Mouse (Mus musculus) mouse trophoblast stem cell (cell line): ENCODE data around the gene Spint4.

Experiments
- in situ Hi-C, 2 experiments: fragments of 300-500 bp; cut with MseI, MboI; formaldehyde crosslinking; loops; 2 replicates in 1 of 2; 3 replicates in 1 of 2; pipeline ENCODE4 v1.15.1; 2025

Spint4 gene

DNA sequence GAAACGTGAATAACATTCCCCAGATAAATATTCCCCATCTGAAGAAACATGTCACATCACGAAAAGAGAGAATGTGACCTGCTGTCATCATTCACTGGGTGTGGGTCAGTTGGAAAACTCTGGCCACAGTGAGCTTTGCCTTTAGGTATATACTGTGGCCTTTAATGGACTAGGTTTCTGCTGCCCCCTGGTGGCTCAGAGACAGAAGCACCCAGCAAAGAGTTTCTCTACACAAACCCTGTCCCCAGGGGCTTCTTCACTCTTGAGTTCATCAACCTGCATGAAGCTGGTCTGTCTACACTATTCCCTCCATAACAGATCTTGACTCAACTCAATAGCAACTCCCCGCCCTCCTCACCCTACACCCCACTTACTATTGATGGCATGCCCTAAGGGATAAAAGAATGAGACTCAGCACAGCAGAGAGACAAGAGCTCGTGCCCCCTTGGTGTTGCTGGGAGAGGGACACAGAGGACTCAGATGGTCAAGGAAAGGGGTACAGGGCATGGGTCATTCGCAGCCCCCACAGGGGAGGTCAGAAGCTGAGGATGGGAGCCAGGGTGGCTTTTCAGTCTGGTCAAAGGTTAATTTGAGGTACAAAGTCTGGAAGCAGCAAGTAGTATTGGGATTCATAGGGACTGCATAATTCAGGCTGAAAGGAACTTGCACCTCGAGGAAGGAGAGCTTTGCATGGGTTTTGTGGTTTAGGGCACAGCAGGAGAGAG lies 27.8 kb downstream of the Spint4 start:
- in situ Hi-C loops: loop anchor here in 1 of 2 experiments (10.0 kb wide), 2 partner anchors 51 to 131 kb away; partner anchors contain the start of genes Eppin and Wfdc11

- in situ Hi-C loops: no loop called here
These were observed 33.4 kb downstream of the Spint4 start for GRCm38 (mm10) chr2:164731719-164732118.

GRCm38 (mm10) chr2:164733259-164733658 lies 35.0 kb downstream of the Spint4 start:
- in situ Hi-C loops: no loop called here

DNA sequence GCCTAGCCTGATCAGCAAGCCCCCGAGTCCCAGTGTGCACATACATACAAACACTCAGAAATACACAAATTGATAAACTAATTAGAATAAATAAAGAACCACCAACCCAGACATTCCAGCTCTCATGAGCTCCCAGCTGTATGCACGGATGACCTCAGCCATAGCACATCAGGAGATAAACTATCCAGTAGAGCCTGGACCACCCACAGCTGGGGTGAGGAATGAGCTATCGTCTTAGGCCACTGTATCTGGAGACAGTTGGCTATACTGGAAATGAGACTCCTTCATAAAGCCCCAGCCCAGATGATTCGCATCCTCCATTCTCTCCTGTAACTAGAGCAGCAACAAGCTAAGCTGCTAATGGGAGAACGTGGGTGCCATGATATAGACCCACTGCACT lies 36.5 kb downstream of the Spint4 start:
- in situ Hi-C loops: no loop called here

- in situ Hi-C loops: no loop called here
These were observed 37.1 kb downstream of the Spint4 start for GRCm38 (mm10) chr2:164735446-164735845.

DNA sequence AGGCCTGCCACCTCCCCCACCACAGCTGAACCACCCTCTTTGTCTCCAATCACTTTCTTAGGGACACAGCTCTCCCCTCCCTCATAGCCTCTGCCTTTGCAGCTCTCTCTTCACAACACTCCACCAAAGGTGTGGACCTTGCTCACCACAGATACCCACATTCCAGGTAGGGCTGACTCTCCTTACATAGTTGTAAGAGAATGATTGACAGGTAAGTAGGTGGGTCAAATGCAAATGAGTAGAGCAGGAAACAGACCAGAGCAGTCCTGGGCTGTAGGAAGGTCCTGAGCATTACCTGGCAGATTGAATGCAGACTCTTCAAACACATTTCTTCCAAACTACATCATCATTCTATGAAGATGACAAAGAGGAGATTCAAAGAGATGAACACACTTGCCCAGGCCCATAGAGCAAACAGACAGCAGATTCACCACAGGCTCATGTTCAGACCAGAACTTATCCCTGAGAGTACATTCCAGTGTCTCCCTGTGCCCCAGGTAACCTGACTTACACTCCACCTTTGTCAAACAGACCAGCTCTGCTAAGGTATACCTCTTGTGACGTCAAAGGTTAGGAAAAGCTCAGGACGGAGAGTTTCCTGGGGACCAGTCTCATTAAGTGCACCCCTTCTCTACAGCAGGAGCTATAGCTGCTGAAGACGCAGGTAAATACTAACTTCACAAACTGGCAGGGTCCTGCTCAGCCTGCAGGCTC lies 39.2 kb downstream of the Spint4 start:
- in situ Hi-C loops: no loop called here

DNA sequence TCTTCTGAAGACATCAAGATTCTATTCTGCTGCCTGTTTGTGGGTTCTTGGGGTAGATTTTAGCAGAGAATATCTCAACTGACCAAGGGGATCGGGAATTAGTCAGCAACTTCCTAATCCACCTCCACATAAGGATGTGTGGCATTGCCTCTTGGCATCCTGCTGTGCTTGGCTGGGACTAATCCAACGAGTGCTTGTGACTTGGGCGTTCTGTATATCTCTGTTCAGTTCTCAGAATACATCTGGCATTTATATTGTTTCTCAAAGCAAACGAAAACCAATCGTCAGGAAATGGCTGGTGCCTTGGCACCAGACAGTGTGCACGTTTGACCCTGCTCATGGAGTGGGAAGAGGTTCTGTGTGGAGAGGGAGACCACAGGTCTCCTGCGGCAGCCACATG lies 41.6 kb downstream of the Spint4 start:
- in situ Hi-C loops: no loop called here

- in situ Hi-C loops: no loop called here
These were observed 46.7 kb downstream of the Spint4 start for GRCm38 (mm10) chr2:164744987-164745386.

DNA sequence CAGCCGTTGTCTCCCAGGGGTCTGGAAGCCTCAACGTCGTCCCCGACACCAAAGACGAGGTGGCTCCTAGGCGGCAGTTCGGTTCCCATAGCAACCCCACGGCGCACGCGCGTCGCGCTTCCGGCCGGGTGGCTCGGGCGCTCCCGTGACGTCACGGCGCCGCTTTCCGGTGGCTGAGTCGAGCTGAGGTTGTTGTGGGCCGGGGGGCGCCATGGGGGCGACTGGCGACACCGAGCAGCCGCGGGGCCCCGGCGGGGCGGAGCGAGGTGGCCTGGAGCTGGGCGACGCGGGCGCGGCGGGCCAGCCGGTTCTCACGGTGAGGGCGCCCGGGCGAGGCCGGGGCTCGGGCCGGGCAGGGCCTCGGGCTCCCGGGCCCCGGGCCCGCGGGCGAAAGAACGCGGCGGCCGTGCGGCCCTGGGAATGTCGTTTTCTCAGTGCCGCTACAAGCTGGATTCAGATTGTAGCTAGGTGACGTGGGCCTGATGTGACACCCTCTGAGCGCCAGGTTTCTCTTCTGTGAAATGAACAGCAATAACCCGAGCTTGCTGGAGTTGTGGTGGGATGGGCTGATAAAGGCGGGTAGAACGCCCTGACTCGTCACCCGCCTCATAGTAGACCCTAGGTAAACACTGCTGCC lies 47.7 kb downstream of the Spint4 start, which contains the start of the genes Wfdc3 and Dnttip1:
Gene Wfdc3, minus strand, starts transcription at position 89 of the 637 bp plus-strand sequence.
Gene Dnttip1, plus strand, starts transcription at position 141 of the 637 bp plus-strand sequence.
- in situ Hi-C loops: no loop called here

DNA sequence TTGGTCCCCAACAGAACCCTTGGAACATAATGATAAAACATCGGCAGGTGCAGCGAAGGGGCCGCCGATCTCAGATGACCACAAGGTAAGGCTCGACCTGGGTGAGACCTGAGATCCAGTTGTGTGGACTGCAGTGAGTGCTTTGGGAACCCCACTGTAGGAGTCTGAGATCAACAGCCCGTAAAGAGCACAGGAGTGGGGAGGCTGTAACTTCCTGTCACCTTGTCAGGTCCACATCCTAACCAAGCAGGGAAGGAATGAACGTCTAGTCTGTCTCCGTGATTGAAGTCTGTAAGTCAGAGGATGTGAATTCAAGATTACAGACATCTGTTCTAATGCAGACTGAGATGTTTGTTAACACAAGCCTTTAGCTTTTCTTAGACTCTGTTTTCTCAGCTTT lies 48.4 kb downstream of the Spint4 start:
- in situ Hi-C loops: no loop called here

GRCm38 (mm10) chr2:164748191-164748590 lies 49.9 kb downstream of the Spint4 start:
- in situ Hi-C loops: no loop called here

DNA sequence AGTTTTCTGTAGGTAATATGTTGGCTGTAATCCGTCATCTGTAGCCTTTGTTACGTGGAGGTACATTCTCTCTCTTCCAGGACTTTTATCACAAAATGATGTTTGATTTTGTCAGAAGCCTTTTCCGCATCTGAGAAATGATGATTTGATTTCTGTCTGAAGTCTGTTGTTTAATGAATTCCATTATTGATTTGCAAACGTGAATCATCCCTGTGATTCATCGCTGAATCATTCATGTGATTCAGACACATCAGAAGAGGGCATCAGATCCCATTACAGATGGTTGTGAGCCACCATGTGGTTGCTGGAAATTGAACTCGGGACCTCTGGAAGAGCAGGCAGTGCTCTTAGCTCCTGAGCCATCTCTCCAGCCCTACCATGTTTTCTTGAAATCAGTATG lies 50.7 kb downstream of the Spint4 start:
- in situ Hi-C loops: no loop called here
